Comparison of ENCODE assay signal across 16 mouse cellular contexts in genomic region chr1:30685318-30685717, GRCm38 (mm10).
"Had no signal": no experiment of that assay in that cellular context is flagged by ENCODE, and none has a peak within 500 bp of the region (broad histone marks: within the 10 kb centered on the region; RNA-seq: fewer than 3 reads in every experiment).

No protein-coding gene starts in this region.

- H3K4me1 ChIP-seq: liver, embryonic 13.5 days; midbrain, embryonic 12.5 days; midbrain, embryonic 15.5 days; neural tube, embryonic 12.5 days; neural tube, embryonic 15.5 days; stomach, embryonic 15.5 days had no signal

- H3K27ac ChIP-seq: liver, embryonic 13.5 days; macrophage; midbrain, embryonic 12.5 days; midbrain, embryonic 15.5 days; neural tube, embryonic 12.5 days; neural tube, embryonic 15.5 days; stomach, embryonic 15.5 days had no signal

- H3K4me3 ChIP-seq: liver, embryonic 13.5 days; midbrain, embryonic 12.5 days; midbrain, embryonic 15.5 days; neural tube, embryonic 12.5 days; neural tube, embryonic 15.5 days; stomach, embryonic 15.5 days had no signal

- DNase-seq: kidney, adult 18-20 months; kidney, adult 9 months; kidney, postnatal 14 days; kidney, postnatal 4 days; liver, embryonic 13.5 days; lung, embryonic 14.5 days; right cerebral cortex, postnatal 14 days; spleen, adult 18-20 months; thymus, adult 18-20 months; thymus, postnatal 36 days had no signal
